Mouse (Mus musculus): ENCODE measurements at regions not wholly inside any gene's neighbourhood (a gene's known extent, or its start where the extent isn't known, plus 50 kb on each side); places are given as distances from the start of the nearest gene placed in this dataset.

- H3K9ac ChIP-seq, result no peak overlapping the region
- H3K4me2 ChIP-seq, result no peak overlapping the region
- 0 out of 2 replicates have a peak, but pooled peaks cover 4% of the 10 kb centered on the region for H3K9me3 ChIP-seq (replicated peaks)
- H3K27ac ChIP-seq, result peak overlapping the region; percentile 75
- no peak overlapping the region for H3K4me3 ChIP-seq
- H3K36me3 ChIP-seq (ENCODE audit: poor library complexity, severe bottlenecking), result no peaks in the 10 kb centered on the region
- WGBS, result 20% methylated on average over 1 of the region's 1 CpGs
- ATAC-seq, result no peak; the same call in 1 of the 2 replicates
- H3K27me3 ChIP-seq, result peaks cover 28% of the 10 kb centered on the region; the same call in 1 of the 2 replicates
- H3K4me1 ChIP-seq, result peaks cover 22% of the 10 kb centered on the region
Observed at GRCm38 (mm10) chr4:125289709-125290108, 162.1 kb upstream of the Zc3h12a start.

GRCm38 (mm10) chr4:125289031-125289449, 161.4 kb upstream of the Zc3h12a start:
- Histone ChIP-seq H3K27me3 (peaks cover 28% of the 10 kb centered on the region; the same call in 1 of the 2 replicates), H3K9me3 (replicated peaks) (0 out of 2 replicates have a peak, but pooled peaks cover 4% of the 10 kb centered on the region), H3K36me3 (ENCODE audit: poor library complexity, severe bottlenecking) (no peaks in the 10 kb centered on the region), H3K4me1 (peaks cover 22% of the 10 kb centered on the region), H3K4me3 (no peak overlapping the region), H3K27ac (peak overlapping the region; percentile 75), H3K4me2 (0 out of 2 replicates have a peak overlapping the region, but pooled peaks have one; percentile 4), H3K9ac (no peak overlapping the region)
- ATAC-seq, result peak; percentile 77
- 13% methylated on average over 6 of the region's 6 CpGs for WGBS

GRCm38 (mm10) chr4:125282974-125283319, 155.3 kb upstream of the Zc3h12a start:
- ATAC-seq, result no peak
- no peak overlapping the region for H3K4me3 ChIP-seq
- H3K9ac ChIP-seq, result peak overlapping the region; percentile 41; the same call in 1 of the 2 replicates

GRCm38 (mm10) chr4:125282154-125282973, 154.7 kb upstream of the Zc3h12a start:
- H3K36me3 ChIP-seq (ENCODE audit: poor library complexity, severe bottlenecking), result no peaks in the 10 kb centered on the region
- WGBS, result 13% methylated on average over 21 of the region's 21 CpGs
- H3K27ac ChIP-seq, result peak overlapping the region; percentile 84
- peak; percentile 89 for ATAC-seq
- peak overlapping the region; percentile 19; the same call in 1 of the 2 replicates for H3K4me3 ChIP-seq
- no peaks in the 10 kb centered on the region for H3K9me3 ChIP-seq (replicated peaks)
- peak overlapping the region; percentile 54 for H3K4me2 ChIP-seq
- H3K9ac ChIP-seq, result peak overlapping the region; percentile 41
- peaks cover 29% of the 10 kb centered on the region for H3K27me3 ChIP-seq
- H3K4me1 ChIP-seq, result peaks cover 31% of the 10 kb centered on the region

More at GRCm38 (mm10) chr4:125282974-125283319, 155.3 kb upstream of the Zc3h12a start:
- Histone ChIP-seq H3K27ac (peak overlapping the region; percentile 84), H3K27me3 (peaks cover 23% of the 10 kb centered on the region), H3K36me3 (ENCODE audit: poor library complexity, severe bottlenecking) (no peaks in the 10 kb centered on the region), H3K4me2 (peak overlapping the region; percentile 54), H3K4me1 (peaks cover 26% of the 10 kb centered on the region), H3K9me3 (replicated peaks) (no peaks in the 10 kb centered on the region)
- 20% methylated on average over 8 of the region's 8 CpGs for WGBS

- no peak overlapping the region for H3K4me3 ChIP-seq
- no peak for ATAC-seq
- no peaks in the 10 kb centered on the region for H3K36me3 ChIP-seq (ENCODE audit: poor library complexity, severe bottlenecking)
- no peaks in the 10 kb centered on the region for H3K9me3 ChIP-seq (replicated peaks)
- peaks cover 40% of the 10 kb centered on the region for H3K27me3 ChIP-seq
- H3K4me1 ChIP-seq, result peaks cover 60% of the 10 kb centered on the region
- no peak overlapping the region for H3K4me2 ChIP-seq
- 73% methylated on average over 7 of the region's 7 CpGs for WGBS
- H3K9ac ChIP-seq, result no peak overlapping the region
- no peak overlapping the region for H3K27ac ChIP-seq
Observed at GRCm38 (mm10) chr4:125279165-125279564, 151.5 kb upstream of the Zc3h12a start.

GRCm38 (mm10) chr4:125276861-125277260, 149.2 kb upstream of the Zc3h12a start:
- Histone ChIP-seq H3K36me3 (ENCODE audit: poor library complexity, severe bottlenecking) (no peaks in the 10 kb centered on the region), H3K9ac (no peak overlapping the region), H3K4me2 (no peak overlapping the region), H3K27ac (no peak overlapping the region), H3K9me3 (replicated peaks) (0 out of 2 replicates have a peak, but pooled peaks cover 3% of the 10 kb centered on the region), H3K4me3 (no peak overlapping the region), H3K4me1 (peaks cover 40% of the 10 kb centered on the region), H3K27me3 (peaks cover 56% of the 10 kb centered on the region)
- 58% methylated on average over 6 of the region's 6 CpGs for WGBS
- ATAC-seq, result no peak

GRCm38 (mm10) chr4:125275259-125275658, 147.6 kb upstream of the Zc3h12a start:
- ATAC-seq, result 0 out of 2 replicates have a peak, but pooled peaks have one; percentile 48
- Histone ChIP-seq H3K27ac (peak overlapping the region; percentile 49), H3K36me3 (ENCODE audit: poor library complexity, severe bottlenecking) (no peaks in the 10 kb centered on the region), H3K4me1 (peaks cover 34% of the 10 kb centered on the region), H3K9ac (no peak overlapping the region), H3K4me3 (no peak overlapping the region; the same call in 1 of the 2 replicates), H3K27me3 (peaks cover 54% of the 10 kb centered on the region), H3K9me3 (replicated peaks) (0 out of 2 replicates have a peak, but pooled peaks cover 3% of the 10 kb centered on the region), H3K4me2 (peak overlapping the region; percentile 30)
- 1% methylated on average over 13 of the region's 13 CpGs for WGBS

- H3K9ac ChIP-seq, result no peak overlapping the region
- H3K27me3 ChIP-seq, result peaks cover 68% of the 10 kb centered on the region
- no peak for ATAC-seq
- H3K27ac ChIP-seq, result no peak overlapping the region
- no peak overlapping the region for H3K4me3 ChIP-seq
- no peaks in the 10 kb centered on the region for H3K36me3 ChIP-seq (ENCODE audit: poor library complexity, severe bottlenecking)
- 0 out of 2 replicates have a peak, but pooled peaks cover 3% of the 10 kb centered on the region for H3K9me3 ChIP-seq (replicated peaks)
- peaks cover 15% of the 10 kb centered on the region for H3K4me1 ChIP-seq
- 70% methylated on average over 14 of the region's 14 CpGs for WGBS
- H3K4me2 ChIP-seq, result no peak overlapping the region
Observed at GRCm38 (mm10) chr4:125270951-125271350, 143.3 kb upstream of the Zc3h12a start.

GRCm38 (mm10) chr4:125266212-125266611, 138.6 kb upstream of the Zc3h12a start:
- 70% methylated on average over 1 of the region's 1 CpGs for WGBS
- H3K4me1 ChIP-seq, result peaks cover 32% of the 10 kb centered on the region
- no peak overlapping the region for H3K4me3 ChIP-seq
- H3K9ac ChIP-seq, result no peak overlapping the region
- no peaks in the 10 kb centered on the region for H3K9me3 ChIP-seq (replicated peaks)
- no peak overlapping the region for H3K27ac ChIP-seq
- H3K27me3 ChIP-seq, result peaks cover 67% of the 10 kb centered on the region
- no peak overlapping the region for H3K4me2 ChIP-seq
- no peaks in the 10 kb centered on the region for H3K36me3 ChIP-seq (ENCODE audit: poor library complexity, severe bottlenecking)
- ATAC-seq, result no peak

- Histone ChIP-seq H3K9ac (no peak overlapping the region), H3K4me1 (peaks cover 38% of the 10 kb centered on the region), H3K36me3 (ENCODE audit: poor library complexity, severe bottlenecking) (no peaks in the 10 kb centered on the region), H3K9me3 (replicated peaks) (no peaks in the 10 kb centered on the region), H3K27ac (no peak overlapping the region), H3K4me2 (no peak overlapping the region), H3K27me3 (peaks cover 62% of the 10 kb centered on the region), H3K4me3 (no peak overlapping the region)
- 13% methylated on average over 5 of the region's 5 CpGs for WGBS
- no peak for ATAC-seq
Observed at GRCm38 (mm10) chr4:125265575-125265974, 137.9 kb upstream of the Zc3h12a start.

GRCm38 (mm10) chr4:125265065-125265464, 137.4 kb upstream of the Zc3h12a start:
- 0 out of 2 replicates have a peak, but pooled peaks have one; percentile 3 for ATAC-seq
- H3K9ac ChIP-seq, result no peak overlapping the region
- H3K4me2 ChIP-seq, result no peak overlapping the region
- H3K36me3 ChIP-seq (ENCODE audit: poor library complexity, severe bottlenecking), result no peaks in the 10 kb centered on the region
- peaks cover 58% of the 10 kb centered on the region for H3K27me3 ChIP-seq
- no peaks in the 10 kb centered on the region for H3K9me3 ChIP-seq (replicated peaks)
- no peak overlapping the region for H3K27ac ChIP-seq
- 12% methylated on average over 7 of the region's 7 CpGs for WGBS
- H3K4me1 ChIP-seq, result peaks cover 38% of the 10 kb centered on the region
- H3K4me3 ChIP-seq, result no peak overlapping the region

GRCm38 (mm10) chr4:125261547-125261946, 133.9 kb upstream of the Zc3h12a start:
- H3K9ac ChIP-seq, result no peak overlapping the region
- H3K4me3 ChIP-seq, result no peak overlapping the region
- no peaks in the 10 kb centered on the region for H3K9me3 ChIP-seq (replicated peaks)
- 25% methylated on average over 8 of the region's 8 CpGs for WGBS
- no peak overlapping the region for H3K4me2 ChIP-seq
- H3K27me3 ChIP-seq, result peaks cover 42% of the 10 kb centered on the region
- ATAC-seq, result no peak
- peaks cover 46% of the 10 kb centered on the region for H3K4me1 ChIP-seq
- H3K36me3 ChIP-seq (ENCODE audit: poor library complexity, severe bottlenecking), result no peaks in the 10 kb centered on the region
- H3K27ac ChIP-seq, result no peak overlapping the region
